Mouse (Mus musculus): ENCODE data around the gene Srp68.

Srp68 gene

GRCm38 (mm10) chr11:116274045-116274666, at the start of gene Srp68:
TSS of gene Srp68 (minus strand) at chr11:116274217.
- in situ Hi-C loops (cut with MboI; ENCODE audit: unreplicated experiment in 2 of 2) = no loop called here

- in situ Hi-C loops (cut with MboI; ENCODE audit: unreplicated experiment in 2 of 2) = loop anchor here (5.0 kb wide), 3 partner anchors 43 to 128 kb away; no protein-coding TSS in a partner anchor
These were observed 45.0 kb upstream of the Srp68 start for GRCm38 (mm10) chr11:116318719-116319659.

DNA sequence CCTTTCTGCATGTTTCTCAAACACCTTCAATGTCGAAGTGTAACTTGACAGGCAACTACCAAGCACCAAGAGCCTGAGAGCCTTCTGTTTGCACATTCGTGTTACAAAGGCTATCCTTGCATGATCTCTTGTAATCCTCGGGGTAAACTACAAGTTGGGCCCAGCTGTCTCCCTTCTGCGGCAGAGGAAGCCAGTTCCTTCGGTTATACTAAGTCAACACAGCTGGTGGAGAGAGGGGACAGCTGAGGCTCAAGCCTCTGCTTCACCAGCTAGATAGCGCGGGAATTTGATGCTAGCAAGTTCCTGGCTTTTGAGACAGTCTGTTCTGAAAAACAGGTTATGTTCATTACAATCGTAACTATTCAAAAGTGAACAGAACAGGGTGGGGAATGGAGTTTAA, 38.3 kb upstream of the Srp68 start:
- in situ Hi-C loops (cut with MboI; ENCODE audit: unreplicated experiment in 2 of 2) = no loop called here

DNA sequence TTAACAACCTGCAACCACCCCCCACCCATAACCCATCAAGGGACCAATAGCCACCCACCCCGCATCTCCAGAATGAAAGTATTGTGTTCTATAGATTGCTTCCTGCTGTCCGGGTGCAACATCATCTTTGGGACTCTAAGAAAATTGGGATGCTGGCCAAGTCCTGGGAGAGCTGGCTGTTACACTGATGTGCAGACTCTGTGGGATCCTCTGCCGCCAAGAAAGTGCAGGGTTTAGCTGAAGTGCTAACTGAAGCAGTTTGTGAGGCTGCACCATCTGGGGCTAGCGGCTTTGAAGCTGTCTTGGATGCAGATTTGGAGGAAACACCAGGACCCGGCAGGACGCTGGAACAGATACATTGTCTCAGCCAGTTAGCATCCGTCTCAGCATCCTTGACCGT, 37.2 kb upstream of the Srp68 start:
- in situ Hi-C loops (cut with MboI; ENCODE audit: unreplicated experiment in 2 of 2) = no loop called here

GRCm38 (mm10) chr11:116309601-116310000, 35.6 kb upstream of the Srp68 start:
- in situ Hi-C loops (cut with MboI; ENCODE audit: unreplicated experiment in 2 of 2) = loop anchor here in 1 of 2 experiments (10.0 kb wide), 1 partner anchor 175 kb away; the partner anchor contains the start of genes Mrpl38 and Trim65

DNA sequence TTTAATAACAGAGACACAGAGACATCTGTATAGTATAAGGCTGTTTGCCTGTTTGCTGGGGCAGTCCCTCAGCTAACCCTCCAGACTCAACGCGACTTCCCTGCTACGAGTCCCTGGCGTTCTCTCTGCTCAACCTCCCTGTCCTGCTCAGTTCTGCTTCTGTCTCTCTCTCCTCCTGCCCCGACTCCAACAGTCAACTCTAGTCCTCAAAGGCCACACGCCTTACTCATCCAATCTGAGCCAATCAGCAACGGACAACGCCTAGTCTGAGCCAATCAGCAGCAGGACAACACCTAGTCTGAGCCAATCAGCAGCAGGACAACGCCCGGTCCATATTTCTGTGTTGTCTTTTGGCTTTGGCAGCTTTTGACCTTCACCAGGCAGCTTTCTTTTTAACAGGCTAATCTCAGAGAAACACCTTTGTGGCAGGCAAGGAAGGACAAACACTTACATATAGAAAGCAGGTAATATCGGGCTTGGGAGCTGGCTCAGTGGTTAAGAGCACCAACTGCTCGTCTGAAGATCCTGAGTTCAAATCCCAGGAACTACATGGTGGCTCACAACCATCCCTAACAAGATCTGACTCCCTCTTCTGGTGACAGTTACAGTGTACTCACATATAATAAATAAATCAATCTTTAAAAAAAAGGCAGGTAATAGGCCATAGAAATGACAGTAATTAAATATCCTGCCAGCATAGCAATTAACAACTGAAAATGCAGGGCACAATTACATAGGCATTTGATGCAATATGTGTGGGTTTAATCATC, 33.9 kb upstream of the Srp68 start:
- in situ Hi-C loops (cut with MboI; ENCODE audit: unreplicated experiment in 2 of 2) = loop anchor here in 1 of 2 experiments (10.0 kb wide), 1 partner anchor 173 kb away; the partner anchor contains the start of genes Mrpl38 and Trim65

DNA sequence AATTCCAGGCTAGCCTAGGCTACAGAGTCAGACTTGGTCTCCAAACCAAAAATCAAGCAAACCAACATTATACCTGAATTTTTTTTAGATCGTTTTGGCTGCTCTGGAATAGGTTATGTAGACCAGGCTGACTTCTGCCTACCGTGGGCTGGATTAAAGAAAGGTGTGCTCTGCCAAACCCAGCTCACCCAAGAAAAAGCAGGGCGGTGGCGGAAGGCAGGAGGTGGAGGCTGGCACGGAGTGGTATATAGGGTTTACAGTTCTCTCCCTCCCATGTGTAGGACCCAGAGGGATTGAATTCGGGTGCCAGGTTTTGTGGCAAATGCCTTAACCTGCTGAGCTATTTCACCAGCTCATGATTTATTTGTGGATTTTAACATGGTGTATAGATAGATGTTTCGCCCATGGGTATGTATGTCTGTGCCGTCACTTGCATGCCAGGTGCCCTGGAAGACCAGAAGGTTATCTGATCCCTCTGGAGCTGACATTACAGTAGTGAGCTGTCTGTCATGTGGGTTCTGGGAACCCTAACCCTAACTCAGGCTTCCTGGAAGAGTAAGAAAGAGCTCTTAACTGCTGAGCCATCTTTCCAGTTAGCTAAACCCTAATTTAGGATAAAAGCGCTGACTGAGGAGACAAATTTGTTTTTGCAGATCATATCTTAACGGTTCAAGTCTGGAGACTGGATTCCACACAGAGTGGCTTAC, 33.2 kb upstream of the Srp68 start, which contains the start of gene Exoc7:
Gene Exoc7, minus strand, starts transcription at position 215 of the 707 bp plus-strand sequence.
- in situ Hi-C loops (cut with MboI; ENCODE audit: unreplicated experiment in 2 of 2) = loop anchor here in 1 of 2 experiments (10.0 kb wide), 1 partner anchor 172 kb away; the partner anchor contains the start of genes Mrpl38 and Trim65

DNA sequence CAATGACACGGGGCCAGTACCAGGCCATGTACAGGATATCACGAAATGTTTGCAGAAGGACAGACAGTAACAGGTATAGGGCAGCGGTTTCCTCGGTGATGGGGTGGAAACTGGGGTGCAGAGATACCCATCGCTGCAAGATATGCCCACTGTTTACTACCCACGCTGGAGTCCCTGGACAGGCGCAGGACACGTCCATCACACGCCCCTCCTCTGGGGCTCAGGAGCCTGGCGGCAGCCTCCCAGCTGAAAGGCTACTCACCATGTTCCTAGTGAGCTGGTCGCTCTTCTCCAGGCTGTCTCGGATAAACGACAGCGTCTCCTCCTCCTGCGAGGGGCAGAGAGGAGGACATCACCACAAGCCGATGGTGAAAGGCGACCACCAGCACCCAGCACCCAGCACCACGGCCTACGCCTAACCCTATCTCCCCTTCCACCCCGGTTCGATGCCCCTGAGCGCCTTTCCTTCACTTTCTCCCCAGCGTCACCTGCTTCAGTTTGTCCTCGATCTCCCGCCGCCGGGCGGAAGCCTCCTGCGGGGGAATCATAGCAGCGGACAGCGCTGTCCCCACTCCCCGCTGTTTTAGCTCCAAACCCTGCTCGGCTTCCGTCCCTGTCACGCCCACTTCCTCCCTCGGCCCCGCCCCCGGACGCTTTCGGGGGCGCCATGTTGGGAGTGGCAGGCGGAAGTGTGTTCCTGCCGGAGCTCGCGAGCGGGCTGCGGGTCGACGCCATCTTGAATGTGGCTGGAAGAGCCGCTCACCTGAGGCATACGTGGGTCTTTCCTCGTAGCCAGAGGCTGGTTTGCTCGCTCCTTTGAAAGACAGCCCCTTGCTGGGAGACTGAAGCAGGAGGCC, 32.3 kb upstream of the Srp68 start:
- in situ Hi-C loops (cut with MboI; ENCODE audit: unreplicated experiment in 2 of 2) = loop anchor here in 1 of 2 experiments (10.0 kb wide), 1 partner anchor 172 kb away; the partner anchor contains the start of genes Mrpl38 and Trim65

GRCm38 (mm10) chr11:116305423-116305822, 31.4 kb upstream of the Srp68 start:
- in situ Hi-C loops (cut with MboI; ENCODE audit: unreplicated experiment in 2 of 2) = loop anchor here in 1 of 2 experiments (10.0 kb wide), 1 partner anchor 171 kb away; the partner anchor contains the start of genes Mrpl38 and Trim65

GRCm38 (mm10) chr11:116298621-116299020, 24.6 kb upstream of the Srp68 start:
- in situ Hi-C loops (cut with MboI; ENCODE audit: unreplicated experiment in 2 of 2) = loop anchor here (5.0 kb wide), 1 partner anchor 76 kb away; no protein-coding TSS in a partner anchor

DNA sequence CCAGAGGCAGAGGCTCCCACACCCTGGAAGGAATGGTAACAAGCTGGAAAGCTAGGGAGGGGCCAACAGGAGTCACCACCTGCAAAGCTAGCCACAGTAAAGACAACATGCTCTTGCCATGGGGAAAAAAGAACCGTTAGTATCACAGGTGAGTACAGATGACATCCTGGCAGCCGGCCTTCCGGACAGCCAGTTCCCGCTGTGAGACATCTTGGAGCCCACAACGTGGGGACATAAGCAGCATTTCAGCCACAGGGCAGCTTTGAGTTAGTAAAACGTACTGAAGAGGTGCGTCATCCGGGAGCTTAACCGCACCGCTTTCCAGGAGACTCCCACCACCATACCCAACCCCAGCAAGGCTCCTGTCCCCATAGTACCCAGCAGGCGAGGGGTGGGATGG, 24.2 kb upstream of the Srp68 start:
- in situ Hi-C loops (cut with MboI; ENCODE audit: unreplicated experiment in 2 of 2) = loop anchor here (5.0 kb wide), 1 partner anchor 76 kb away; no protein-coding TSS in a partner anchor

DNA sequence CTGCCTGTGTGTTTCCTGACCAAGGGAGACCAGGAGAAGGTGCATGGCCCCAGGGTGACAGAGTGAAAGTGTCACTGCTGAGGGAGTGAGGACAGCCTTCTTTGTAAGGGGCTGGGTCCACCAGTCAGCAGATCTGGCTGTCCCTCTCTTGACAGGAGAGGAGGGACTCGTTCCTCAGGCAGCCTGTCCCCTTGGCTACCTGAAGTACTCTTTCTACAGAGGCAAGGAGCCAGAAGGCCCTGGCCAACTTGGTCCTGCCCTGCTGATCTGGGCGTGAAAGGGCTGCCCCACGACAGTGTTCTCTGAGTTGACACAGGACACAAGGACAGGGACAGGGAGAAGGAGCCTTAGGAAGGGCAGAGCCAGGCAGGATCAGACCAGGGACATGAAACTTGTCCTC, 23.0 kb upstream of the Srp68 start:
- in situ Hi-C loops (cut with MboI; ENCODE audit: unreplicated experiment in 2 of 2) = loop anchor here (5.0 kb wide), 1 partner anchor 75 kb away; no protein-coding TSS in a partner anchor

- in situ Hi-C loops (cut with MboI; ENCODE audit: unreplicated experiment in 2 of 2) = loop anchor here (5.0 kb wide), 1 partner anchor 74 kb away; no protein-coding TSS in a partner anchor
These were observed 22.2 kb upstream of the Srp68 start for GRCm38 (mm10) chr11:116296191-116296734.

DNA sequence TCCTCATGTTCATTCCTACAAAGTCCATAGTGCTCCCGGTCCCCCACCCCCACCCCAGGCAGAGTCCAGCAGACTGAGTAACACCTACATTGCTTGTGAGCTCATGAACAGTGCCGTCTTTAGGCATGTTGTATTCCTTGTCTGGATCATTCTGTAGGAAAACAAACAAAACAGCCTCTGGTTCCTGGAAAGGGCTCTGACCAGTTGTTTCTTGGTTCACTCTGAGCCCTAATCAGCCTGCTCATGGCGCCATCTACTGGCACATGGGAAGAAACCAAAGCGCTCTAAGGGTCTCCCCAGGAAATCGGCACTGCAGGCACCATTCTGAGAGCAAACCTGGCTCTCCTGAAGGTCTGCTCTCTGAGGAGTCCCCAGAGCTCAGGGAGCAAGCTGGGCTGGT, 20.3 kb upstream of the Srp68 start:
- in situ Hi-C loops (cut with MboI; ENCODE audit: unreplicated experiment in 2 of 2) = no loop called here

GRCm38 (mm10) chr11:116293538-116294137, 19.6 kb upstream of the Srp68 start:
- in situ Hi-C loops (cut with MboI; ENCODE audit: unreplicated experiment in 2 of 2) = no loop called here

GRCm38 (mm10) chr11:116292401-116292800, 18.4 kb upstream of the Srp68 start:
- in situ Hi-C loops (cut with MboI; ENCODE audit: unreplicated experiment in 2 of 2) = no loop called here

- in situ Hi-C loops (cut with MboI; ENCODE audit: unreplicated experiment in 2 of 2) = no loop called here
These were observed 16.5 kb upstream of the Srp68 start for GRCm38 (mm10) chr11:116290556-116290955.

GRCm38 (mm10) chr11:116287351-116287750, 13.3 kb upstream of the Srp68 start:
- in situ Hi-C loops (cut with MboI; ENCODE audit: unreplicated experiment in 2 of 2) = loop anchor here in 1 of 2 experiments (5.0 kb wide), 1 partner anchor 35 kb away; no protein-coding TSS in a partner anchor

Measured in v-Abl transformed pro-B cells (cell line).